Mouse (Mus musculus) heart, postnatal 36 days (tissue): Measurements from ENCODE around the gene Lipe. TPM values are rescaled to one million over a fixed set of nuclear protein-coding genes. Genes with fewer than 3 reads are reported as not detected.
A peak's percentile ranks its signal among the peaks of the same experiment; 100 is the strongest.

Experiments used
- DNase-seq, 2 experiments: peaks; one replicate each; pipeline ENCODE4 v3.0.0; 2021 to 2022
- intact Hi-C: fragments of 180-260 bp; cut with DNase I; formaldehyde crosslinking; loops from one replicate; pipeline ENCODE4 v1.15.1; 2025
- total RNA-seq, 2 experiments: library from RNA; stranded (reverse); gene quantifications; 2 replicates each; pipeline ENCODE4 v1.2.3; 2021

Gene Lipe
- total RNA-seq, 2 experiments from 2014 or later, result 53.3 to 57.8 TPM

GRCm38 (mm10) chr7:25369058-25369749 lies 29.3 kb downstream of the Lipe start, which contains the start of gene Cnfn:
Gene Cnfn, minus strand, starts transcription at chr7:25369724.
- intact Hi-C loops, result loop anchor here (2.0 kb wide), 1 partner anchor 32 kb away; no protein-coding TSS in a partner anchor
- DNase-seq, result no peak

DNA sequence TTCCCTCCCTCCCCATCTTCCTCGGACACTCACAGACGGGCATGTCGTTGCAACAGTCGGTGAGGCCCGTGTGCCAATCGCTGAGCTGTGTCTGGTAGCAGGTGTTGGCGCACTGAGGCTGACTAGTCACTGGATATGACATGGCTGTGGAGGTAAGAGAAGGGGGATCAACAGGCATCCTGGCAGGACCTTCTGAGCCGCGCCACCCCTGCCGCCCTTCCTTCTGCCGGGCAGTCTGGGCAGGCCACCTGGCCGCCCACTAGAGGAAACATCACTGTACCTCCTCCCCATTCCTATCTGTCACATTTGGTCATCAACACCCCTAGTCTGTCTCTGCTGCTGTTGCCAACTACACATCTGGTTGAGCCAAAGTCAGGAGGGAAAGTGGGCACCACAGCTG lies 30.2 kb downstream of the Lipe start:
- DNase-seq, result no peak
- intact Hi-C loops, result loop anchor here (2.0 kb wide), 1 partner anchor 32 kb away; no protein-coding TSS in a partner anchor

- no peak for DNase-seq
- intact Hi-C loops, result loop anchor here (2.0 kb wide), 1 partner anchor 33 kb away; no protein-coding TSS in a partner anchor
Measured at GRCm38 (mm10) chr7:25367632-25368293, 30.7 kb downstream of the Lipe start.

- intact Hi-C loops, result no loop called here
- no peak for DNase-seq
Measured at GRCm38 (mm10) chr7:25365937-25366625, 32.4 kb downstream of the Lipe start.

GRCm38 (mm10) chr7:25363632-25364031 lies 34.9 kb downstream of the Lipe start:
- intact Hi-C loops, result no loop called here
- no peak for DNase-seq

DNA sequence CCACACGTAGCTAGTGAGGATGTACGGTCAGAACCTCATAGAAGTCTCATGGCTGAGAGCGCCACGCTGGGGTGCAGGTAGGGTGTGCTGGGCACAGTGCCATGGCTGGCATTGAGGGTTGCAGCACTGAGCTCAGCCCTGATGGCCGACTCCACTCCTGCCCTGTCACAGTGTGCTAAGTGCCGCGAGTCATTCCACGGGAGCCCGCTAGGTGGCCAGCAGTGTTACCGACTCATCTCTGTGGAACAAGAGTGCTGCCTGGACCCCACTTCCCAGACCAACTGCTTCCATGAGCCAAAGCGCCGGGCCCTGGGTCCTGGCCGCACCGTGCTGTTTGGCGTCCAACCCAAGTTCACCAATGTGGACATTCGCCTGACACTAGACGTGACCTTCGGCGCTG lies 35.4 kb downstream of the Lipe start:
- no peak for DNase-seq
- intact Hi-C loops, result no loop called here

GRCm38 (mm10) chr7:25358721-25359206 lies 39.7 kb downstream of the Lipe start:
- DNase-seq, result no peak
- intact Hi-C loops, result no loop called here

- DNase-seq, result no peak
- intact Hi-C loops, result no loop called here
Measured at GRCm38 (mm10) chr7:25348861-25349260, 49.6 kb downstream of the Lipe start.

- no peak for DNase-seq
- intact Hi-C loops, result no loop called here
Measured at GRCm38 (mm10) chr7:25341000-25341784, 57.3 kb downstream of the Lipe start.

GRCm38 (mm10) chr7:25339329-25339728 lies 59.2 kb downstream of the Lipe start:
- DNase-seq, result no peak
- intact Hi-C loops, result no loop called here

- intact Hi-C loops, result loop anchor here (5.0 kb wide), 1 partner anchor 202 kb away; no protein-coding TSS in a partner anchor
- no peak for DNase-seq
Measured at GRCm38 (mm10) chr7:25334472-25334871, 64.0 kb downstream of the Lipe start.

DNA sequence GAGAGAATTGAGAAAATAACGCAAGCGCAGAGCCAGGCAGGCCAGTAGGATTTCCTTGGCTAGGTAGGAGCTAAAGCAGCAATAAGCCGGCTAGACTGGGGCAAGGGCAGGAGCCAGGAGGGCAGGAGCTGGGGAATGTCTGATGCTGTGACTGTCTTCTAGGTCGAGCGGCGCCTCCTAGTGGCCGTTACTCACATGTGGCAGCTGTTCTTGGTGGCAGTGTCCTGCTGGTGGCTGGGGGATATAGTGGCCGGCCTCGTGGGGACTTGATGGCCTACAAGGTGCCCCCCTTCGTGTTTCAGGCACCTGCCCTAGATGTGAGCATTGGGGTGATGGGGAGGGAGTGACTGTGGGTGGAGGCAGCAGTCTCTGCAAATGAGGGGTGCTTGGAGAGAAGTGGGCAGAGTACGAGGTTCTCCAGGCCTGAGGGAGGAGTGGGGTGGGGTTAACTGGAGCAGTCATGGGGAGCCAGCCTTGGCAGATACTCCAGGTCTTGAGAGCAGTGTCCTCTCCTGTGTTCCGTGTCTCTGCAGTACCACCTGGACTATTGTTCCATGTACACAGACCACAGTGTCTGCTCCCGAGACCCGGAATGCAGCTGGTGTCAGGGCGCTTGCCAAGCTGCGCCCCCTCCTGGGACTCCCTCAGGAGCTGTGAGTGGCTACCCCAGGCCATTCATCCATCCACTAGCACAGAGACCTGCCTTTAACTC lies 64.8 kb downstream of the Lipe start:
- intact Hi-C loops, result loop anchor here (5.0 kb wide), 1 partner anchor 201 kb away; no protein-coding TSS in a partner anchor

More for the DNA sequence above, 64.8 kb downstream of the Lipe start:
- DNase-seq, result peak; percentile 73 to 76

Other genes starting within 250 kb of the Lipe start
- gene Pou2f2, start 219.0 kb downstream of the Lipe start, total RNA-seq, result under 1 TPM; 0.53 to 0.68 TPM
- 10 to 100 TPM; 17.3 to 22.2 TPM for gene Dedd2, start 178.1 kb downstream of the Lipe start, total RNA-seq
- 1 to 10 TPM; 8.9 to 10.0 TPM for gene Zfp526, start 177.3 kb downstream of the Lipe start, total RNA-seq
- gene Gsk3a, start 160.9 kb downstream of the Lipe start, total RNA-seq, result 10 to 100 TPM; 67.5 to 69.2 TPM
- 10 to 100 TPM; 22.3 to 26.2 TPM for gene Erf, start 147.9 kb downstream of the Lipe start, total RNA-seq
- gene Cic, start 131.0 kb downstream of the Lipe start, total RNA-seq, result 10 to 100 TPM; 63.7 to 68.7 TPM
- gene Pafah1b3, start 100.7 kb downstream of the Lipe start, total RNA-seq, result 1 to 10 TPM; 3.7 to 5.1 TPM
- gene Prr19, start 97.3 kb downstream of the Lipe start, total RNA-seq, result not detected
- not detected for gene Tmem145, start 92.6 kb downstream of the Lipe start, total RNA-seq
- 10 to 100 TPM; 30.4 to 31.1 TPM for gene Megf8, start 81.5 kb downstream of the Lipe start, total RNA-seq
- gene Cnfn, start 29.0 kb downstream of the Lipe start, total RNA-seq, result not detected
- gene Cxcl17, start 14.2 kb upstream of the Lipe start, total RNA-seq, result not detected
- gene Ceacam1, start 78.9 kb upstream of the Lipe start, total RNA-seq, result 10 to 100 TPM; 12.0 to 15.8 TPM
- gene Ceacam2, start 141.1 kb upstream of the Lipe start, total RNA-seq, result 1 to 10 TPM; 1.4 to 2.1 TPM
- under 1 TPM; 0.30 to 0.56 TPM for gene Erich4, start 217.2 kb upstream of the Lipe start, total RNA-seq
- 10 to 100 TPM; 55.2 to 59.1 TPM for gene Dmac2, start 220.7 kb upstream of the Lipe start, total RNA-seq
- 1 to 10 TPM; 2.6 to 4.6 TPM for gene B3gnt8, start 227.9 kb upstream of the Lipe start, total RNA-seq